Mouse (Mus musculus) left cerebral cortex, postnatal 10 days (tissue): ENCODE measurements around the gene Tmem129. TPM values are rescaled to one million over a fixed set of nuclear protein-coding genes. Genes with fewer than 3 reads are reported as not detected.

Experiments
- DNase-seq, 2 experiments: peaks; one replicate each; pipeline ENCODE4 v3.0.0; 2021 to 2022; ENCODE audit warnings: low spot score in 2 of 2, mixed read lengths in 1 of 2; ENCODE audit errors: extremely low spot score in 1 of 2
- intact Hi-C: fragments of 180-260 bp; cut with DNase I; formaldehyde crosslinking; loops from one replicate; pipeline ENCODE4 v1.15.1; 2025
- total RNA-seq, 2 experiments: library from RNA; stranded (reverse); gene quantifications; 2 replicates each; pipeline ENCODE4 v1.2.3; 2021

The Tmem129 gene
- total RNA-seq: 10 to 100 TPM; 22.2 to 23.9 TPM

GRCm38 (mm10) chr5:33657787-33658663 is at the start of gene Tmem129, which contains the start of gene Tacc3:
TSS of gene Tmem129 (minus strand) at chr5:33658416.
TSS of gene Tacc3 (plus strand) at chr5:33658128.
- DNase-seq: peak; percentile 98 to 99
- intact Hi-C loops: no loop called here

DNA sequence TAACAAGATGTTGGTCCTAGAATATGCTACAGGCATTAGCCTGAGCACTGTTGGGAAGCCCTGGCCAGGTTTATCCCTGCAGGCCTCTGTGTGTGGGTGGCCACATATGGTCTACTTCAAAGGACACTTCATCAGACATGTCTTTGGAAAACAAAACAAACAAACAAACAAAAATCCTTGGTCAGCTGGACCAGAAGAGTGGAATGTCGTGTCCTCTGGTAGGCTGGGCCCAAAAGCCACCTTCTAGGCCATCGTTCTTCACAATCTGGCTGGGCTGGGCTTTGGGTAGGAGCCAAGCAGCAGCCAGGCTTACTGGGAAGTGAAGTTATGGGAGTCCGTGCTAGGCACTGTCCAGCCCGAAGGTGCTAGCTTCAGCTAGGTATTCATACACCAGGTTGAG is 48.9 kb upstream of the Tmem129 start:
- intact Hi-C loops: no loop called here
- DNase-seq: peak in 1 of 2 experiments; percentile 53

DNA sequence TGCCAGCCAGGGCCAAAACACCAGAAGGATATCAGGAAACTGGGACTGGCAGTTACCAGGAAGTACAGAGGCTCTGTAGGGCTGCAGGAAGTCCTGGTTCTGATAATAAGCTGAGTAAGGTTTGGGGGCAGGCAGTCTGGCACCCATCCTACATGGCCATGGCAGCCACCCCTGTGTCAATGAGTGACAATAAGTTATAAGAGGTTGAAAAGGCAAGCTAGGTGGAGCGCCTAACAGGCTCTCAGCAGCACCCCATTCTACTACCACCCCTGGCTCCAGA is 48.1 kb upstream of the Tmem129 start:
- no peak for DNase-seq
- intact Hi-C loops: no loop called here

DNA sequence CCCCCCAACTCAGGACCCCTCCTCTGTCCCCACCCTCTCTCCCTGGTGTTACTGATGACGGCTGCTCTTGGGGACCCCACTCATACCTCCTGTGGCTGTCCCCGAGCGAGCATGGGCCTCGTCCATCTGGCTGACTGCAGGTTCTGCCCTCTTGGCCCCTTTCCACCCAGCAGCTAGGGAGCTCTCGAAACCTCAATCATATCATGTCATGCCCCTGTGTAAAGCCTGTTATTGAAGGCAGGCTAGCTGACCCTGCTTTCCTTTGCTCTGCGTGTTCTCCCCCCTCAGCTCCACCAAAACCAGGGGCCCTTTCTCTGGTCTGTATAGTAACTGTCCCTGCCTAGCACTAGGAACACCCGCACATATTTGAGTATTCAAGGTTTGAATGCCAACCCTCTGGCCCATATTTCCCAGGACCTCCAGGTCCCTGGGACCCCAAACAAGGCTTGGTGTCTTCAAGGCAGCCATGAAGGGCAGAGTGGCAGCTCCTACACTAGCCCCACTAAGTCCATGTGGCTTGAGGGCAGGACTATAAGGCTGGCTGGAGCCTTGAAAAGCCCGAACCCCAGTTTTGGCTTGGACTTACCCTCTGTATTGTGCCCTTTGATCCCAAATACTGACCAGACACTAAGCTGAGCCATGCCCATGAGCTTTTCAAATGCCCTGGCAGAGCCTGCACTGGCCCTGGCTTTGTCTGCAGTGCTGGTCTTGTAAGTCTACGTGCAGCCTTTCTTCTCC is 47.6 kb upstream of the Tmem129 start:
- intact Hi-C loops: no loop called here
- DNase-seq: no peak

GRCm38 (mm10) chr5:33704945-33705611 is 46.9 kb upstream of the Tmem129 start:
- intact Hi-C loops: no loop called here
- peak; percentile 63 to 77 for DNase-seq

- intact Hi-C loops: no loop called here
- DNase-seq: no peak
Measured at GRCm38 (mm10) chr5:33703999-33704398, 45.8 kb upstream of the Tmem129 start.

- intact Hi-C loops: no loop called here
- DNase-seq: no peak
Measured at GRCm38 (mm10) chr5:33701832-33702231, 43.6 kb upstream of the Tmem129 start.

- intact Hi-C loops: no loop called here
Measured at GRCm38 (mm10) chr5:33700010-33700409, 41.8 kb upstream of the Tmem129 start.

GRCm38 (mm10) chr5:33698669-33699068 is 40.5 kb upstream of the Tmem129 start:
- DNase-seq: no peak
- intact Hi-C loops: no loop called here

More at GRCm38 (mm10) chr5:33700010-33700409, 41.8 kb upstream of the Tmem129 start:
- DNase-seq: no peak

GRCm38 (mm10) chr5:33697947-33698512 is 39.8 kb upstream of the Tmem129 start:
- intact Hi-C loops: no loop called here
- peak; percentile 65 to 69 for DNase-seq

DNA sequence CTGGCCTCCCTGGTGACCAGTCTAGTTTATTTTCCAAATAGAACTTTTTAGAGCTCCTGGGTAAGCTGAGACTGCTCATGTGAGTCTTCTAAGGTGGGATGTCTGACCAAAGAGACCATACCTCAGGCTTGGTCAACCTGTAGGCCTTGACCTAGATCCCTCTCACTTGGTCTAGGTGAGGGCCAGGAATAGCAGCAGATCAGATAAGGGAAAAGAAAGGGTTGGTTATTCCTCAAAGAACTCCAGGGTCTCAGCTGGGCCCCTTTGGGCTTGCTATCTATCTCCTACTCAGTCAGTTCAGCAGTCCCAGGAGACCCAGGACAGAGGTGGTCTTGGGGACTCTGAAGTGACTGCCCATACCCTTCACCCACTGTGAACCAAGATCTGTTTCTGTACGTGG is 39.3 kb upstream of the Tmem129 start:
- intact Hi-C loops: no loop called here
- DNase-seq: no peak

DNA sequence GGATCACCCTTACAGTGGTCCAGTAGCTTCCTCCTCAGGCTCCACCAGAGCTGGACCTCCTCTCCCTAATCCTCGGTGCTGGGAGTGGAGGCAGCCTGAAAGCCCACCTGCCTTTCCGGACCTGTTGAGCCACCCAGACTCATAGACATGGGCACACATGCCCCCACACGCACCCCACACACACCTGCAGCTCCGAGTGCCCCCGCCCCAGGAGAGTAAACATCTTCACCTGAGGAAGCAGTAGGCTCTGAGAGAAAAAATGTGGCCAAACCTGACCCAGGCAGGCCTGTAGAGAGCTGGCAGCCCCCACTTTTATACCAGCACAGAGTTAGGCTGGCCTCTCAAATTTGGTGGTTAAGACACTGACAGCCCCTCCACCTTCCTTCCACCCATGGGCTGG is 38.2 kb upstream of the Tmem129 start:
- DNase-seq: no peak
- intact Hi-C loops: no loop called here

GRCm38 (mm10) chr5:33695718-33696121 is 37.5 kb upstream of the Tmem129 start:
- no peak for DNase-seq
- intact Hi-C loops: no loop called here

DNA sequence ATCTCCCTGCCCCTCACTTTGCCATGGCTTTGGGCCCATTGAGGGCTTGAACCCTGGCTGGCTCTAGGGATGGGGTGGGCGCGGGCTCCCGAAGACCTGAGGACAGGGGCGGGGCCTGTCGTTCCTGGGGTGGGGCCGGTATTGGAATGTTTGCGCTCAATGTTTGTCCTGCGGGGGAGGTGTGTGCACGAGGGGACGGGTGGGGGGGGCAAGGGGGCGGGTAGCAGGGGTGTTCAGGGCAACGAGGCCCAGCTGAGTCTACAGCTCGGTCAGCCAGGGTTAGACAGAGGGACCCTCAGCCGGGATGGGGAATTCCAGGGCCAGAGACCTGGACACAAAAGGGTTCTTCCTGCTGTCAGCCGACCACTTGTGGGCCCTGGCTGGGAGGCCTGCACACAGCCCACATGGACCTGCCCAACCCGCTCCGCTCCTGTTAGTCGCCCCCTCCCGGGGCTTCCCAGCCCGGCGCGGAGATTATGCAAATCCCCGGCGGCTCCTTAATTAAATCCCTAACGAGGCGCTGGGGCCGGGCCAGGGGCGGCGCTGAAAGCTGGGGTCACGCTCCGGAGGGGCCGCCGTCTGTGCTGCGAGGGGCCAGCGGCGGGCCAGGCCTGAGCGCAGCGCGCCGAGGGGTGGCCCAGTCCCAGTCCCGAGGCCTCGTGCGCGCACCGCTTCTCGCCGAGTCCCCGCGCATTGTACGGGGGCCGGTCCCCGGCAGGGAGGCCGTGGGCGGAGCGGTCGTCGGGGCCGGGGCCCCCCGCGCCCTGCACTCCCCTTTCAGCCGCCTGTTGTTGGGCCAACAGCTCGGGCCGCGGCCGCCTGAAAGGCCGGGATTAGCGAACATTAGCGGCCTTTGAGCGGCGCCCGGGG is 36.9 kb upstream of the Tmem129 start:
- DNase-seq: peak; percentile 48 to 72
- intact Hi-C loops: no loop called here

DNA sequence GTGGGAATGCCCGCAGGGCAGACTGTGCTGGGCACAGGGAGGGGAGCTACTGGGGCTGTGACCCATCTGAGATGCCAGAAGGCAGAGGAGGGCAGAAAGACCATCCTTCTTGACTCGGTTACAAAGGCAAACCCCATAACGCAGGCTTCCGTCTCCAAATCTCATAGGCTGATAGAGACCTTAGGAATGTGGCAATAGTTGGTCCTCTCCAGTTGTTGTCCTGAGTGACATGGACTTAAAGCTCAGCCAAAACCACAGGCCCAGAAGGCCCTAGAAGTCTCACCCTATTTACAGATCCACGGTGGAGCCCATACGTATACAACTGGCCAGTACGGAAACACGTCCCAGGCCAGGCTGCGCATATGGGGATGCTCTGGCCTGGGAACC is 36.2 kb upstream of the Tmem129 start:
- intact Hi-C loops: no loop called here
- DNase-seq: no peak

DNA sequence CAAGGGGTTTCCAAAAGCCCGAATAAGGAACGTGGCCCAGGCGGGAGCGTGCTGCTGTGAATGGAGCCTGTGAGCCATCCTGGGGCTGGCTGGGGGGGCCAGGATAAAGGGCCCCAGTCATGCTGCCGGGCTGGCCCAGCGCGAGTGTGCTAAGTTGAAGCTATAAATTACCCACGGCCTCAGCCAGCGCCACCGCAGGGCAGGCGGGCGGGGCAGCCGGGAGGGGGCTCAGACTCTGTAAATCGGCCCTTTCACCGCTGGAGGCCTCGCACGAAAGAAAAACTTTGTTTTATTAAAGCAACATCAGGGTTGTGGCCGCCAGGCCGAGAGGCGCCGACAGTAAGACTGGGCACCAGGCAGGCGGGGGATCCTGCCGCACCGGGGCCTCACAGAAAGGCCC is 34.2 kb upstream of the Tmem129 start:
- peak in 1 of 2 experiments; percentile 48 for DNase-seq
- intact Hi-C loops: no loop called here

- DNase-seq: peak in 1 of 2 experiments; percentile 57
Measured at GRCm38 (mm10) chr5:33689852-33690645, 31.8 kb upstream of the Tmem129 start.

More at GRCm38 (mm10) chr5:33689852-33690645, 31.8 kb upstream of the Tmem129 start:
- intact Hi-C loops: loop anchor here (5.0 kb wide), 1 partner anchor 42 kb away; no protein-coding TSS in a partner anchor
